Mouse (Mus musculus): Measurements from ENCODE around the gene Ganc. TPM values are rescaled to one million over a fixed set of nuclear protein-coding genes. Genes with fewer than 3 reads are reported as not detected.
A peak's percentile ranks its signal among the peaks of the same experiment; 100 is the strongest.

Ganc gene
- polyA plus RNA-seq, 1 experiment, result 11.3 TPM

DNA sequence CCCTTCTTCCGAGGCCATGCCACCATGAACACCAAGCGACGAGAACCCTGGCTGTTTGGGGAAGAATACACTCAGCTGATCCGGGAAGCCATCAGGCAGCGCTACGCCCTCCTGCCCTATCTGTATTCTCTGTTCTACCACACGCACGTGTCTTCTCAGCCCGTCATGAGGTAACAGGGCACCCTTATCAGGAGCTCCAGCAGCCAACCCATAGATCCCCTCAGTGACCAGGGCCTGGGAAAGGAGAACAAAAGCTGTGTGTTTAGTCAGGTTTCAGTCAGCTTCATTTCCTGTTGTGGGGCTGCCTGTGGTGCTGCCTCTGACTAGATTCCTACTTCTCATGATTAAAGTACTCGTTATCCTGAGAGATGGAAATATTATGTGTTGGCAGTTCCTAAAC lies 42.7 kb downstream of the Ganc start:
- no peak for TF ChIP-seq CTCF (IDR thresholded peaks at IDR 0.05; ENCODE audit: extremely low read depth, insufficient read depth, low read length)
- TF ChIP-seq POLR2A (IDR thresholded peaks at IDR 0.05; ENCODE audit: extremely low read depth, insufficient read depth, low read length), result no peak
- H3K4me3 ChIP-seq (ENCODE audit: insufficient read depth, low read length), result no peak overlapping the region

DNA sequence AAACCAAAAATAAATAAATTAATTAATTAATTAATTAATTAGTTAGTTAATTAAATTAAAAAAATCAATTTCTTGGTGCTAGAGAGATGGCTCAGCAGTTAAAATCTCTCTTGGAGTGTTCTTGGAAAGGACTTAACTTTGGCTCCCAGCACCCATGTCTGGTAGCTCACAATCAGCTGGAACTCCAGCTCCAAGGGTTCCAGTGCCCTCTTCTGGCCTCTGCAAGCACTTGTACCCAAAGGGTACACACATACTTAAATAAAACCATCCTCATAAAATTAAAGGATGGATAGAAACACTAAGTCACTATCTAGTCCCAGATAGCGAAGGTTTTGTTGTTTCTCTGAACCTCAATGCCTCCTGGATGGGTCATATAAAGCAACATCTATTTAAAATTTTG lies 43.6 kb downstream of the Ganc start:
- no peak for TF ChIP-seq POLR2A (IDR thresholded peaks at IDR 0.05; ENCODE audit: extremely low read depth, insufficient read depth, low read length)
- no peak for TF ChIP-seq CTCF (IDR thresholded peaks at IDR 0.05; ENCODE audit: extremely low read depth, insufficient read depth, low read length)
- Histone ChIP-seq H3K27ac (ENCODE audit: insufficient read depth, low read length) (no peak overlapping the region), H3K4me1 (ENCODE audit: control insufficient read depth, insufficient read depth, low read length) (no peaks in the 10 kb centered on the region), H3K4me3 (ENCODE audit: insufficient read depth, low read length) (no peak overlapping the region)

More for the DNA sequence above, 42.7 kb downstream of the Ganc start:
- no peak overlapping the region for H3K27ac ChIP-seq (ENCODE audit: insufficient read depth, low read length)
- no peaks in the 10 kb centered on the region for H3K4me1 ChIP-seq (ENCODE audit: control insufficient read depth, insufficient read depth, low read length)

DNA sequence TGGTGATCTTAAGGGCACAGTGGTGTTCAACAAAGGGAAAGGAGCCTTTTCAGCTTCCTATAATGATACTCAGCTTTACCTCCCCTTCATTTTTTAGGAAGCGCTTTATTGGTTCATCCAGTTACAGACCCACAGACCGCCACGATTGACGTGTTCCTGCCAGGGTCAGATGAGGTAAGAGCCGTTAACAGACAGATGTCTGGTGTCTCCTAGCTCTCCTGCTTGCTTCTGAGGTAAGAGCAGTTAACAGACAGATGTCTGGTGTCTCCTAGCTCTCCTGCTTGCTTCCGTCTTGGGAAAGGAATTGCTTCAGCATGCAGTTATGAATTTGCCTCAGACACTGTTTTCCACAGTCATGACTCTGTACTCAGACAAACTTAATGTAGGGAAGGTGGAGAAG lies 47.0 kb downstream of the Ganc start:
- no peak overlapping the region for H3K4me3 ChIP-seq (ENCODE audit: insufficient read depth, low read length)
- H3K4me1 ChIP-seq (ENCODE audit: control insufficient read depth, insufficient read depth, low read length), result no peaks in the 10 kb centered on the region
- H3K27ac ChIP-seq (ENCODE audit: insufficient read depth, low read length), result no peak overlapping the region
- TF ChIP-seq POLR2A (IDR thresholded peaks at IDR 0.05; ENCODE audit: extremely low read depth, insufficient read depth, low read length) (no peak), CTCF (IDR thresholded peaks at IDR 0.05; ENCODE audit: extremely low read depth, insufficient read depth, low read length) (no peak)

DNA sequence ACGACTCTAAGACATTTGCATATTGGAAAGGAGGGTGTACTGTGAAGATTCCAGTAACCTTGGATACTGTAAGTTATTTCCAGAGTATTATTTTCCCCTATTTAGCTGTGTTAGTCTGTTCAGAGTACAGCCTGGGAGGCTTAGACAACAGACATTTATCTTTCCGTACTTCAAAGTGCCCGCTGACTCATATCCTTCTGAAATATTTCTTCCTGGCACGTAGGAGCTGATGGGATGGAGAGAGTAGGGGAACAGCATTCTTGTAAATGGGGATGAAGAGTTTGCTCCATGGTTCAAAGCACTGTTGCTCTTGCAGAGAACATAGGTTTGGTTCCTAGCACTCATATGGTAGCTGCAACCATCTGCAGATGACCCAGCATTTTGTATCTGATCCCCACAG lies 48.9 kb downstream of the Ganc start:
- Histone ChIP-seq H3K4me3 (ENCODE audit: insufficient read depth, low read length) (no peak overlapping the region), H3K27ac (ENCODE audit: insufficient read depth, low read length) (no peak overlapping the region), H3K4me1 (ENCODE audit: control insufficient read depth, insufficient read depth, low read length) (no peaks in the 10 kb centered on the region)
- TF ChIP-seq POLR2A (IDR thresholded peaks at IDR 0.05; ENCODE audit: extremely low read depth, insufficient read depth, low read length) (no peak), CTCF (IDR thresholded peaks at IDR 0.05; ENCODE audit: extremely low read depth, insufficient read depth, low read length) (no peak)

DNA sequence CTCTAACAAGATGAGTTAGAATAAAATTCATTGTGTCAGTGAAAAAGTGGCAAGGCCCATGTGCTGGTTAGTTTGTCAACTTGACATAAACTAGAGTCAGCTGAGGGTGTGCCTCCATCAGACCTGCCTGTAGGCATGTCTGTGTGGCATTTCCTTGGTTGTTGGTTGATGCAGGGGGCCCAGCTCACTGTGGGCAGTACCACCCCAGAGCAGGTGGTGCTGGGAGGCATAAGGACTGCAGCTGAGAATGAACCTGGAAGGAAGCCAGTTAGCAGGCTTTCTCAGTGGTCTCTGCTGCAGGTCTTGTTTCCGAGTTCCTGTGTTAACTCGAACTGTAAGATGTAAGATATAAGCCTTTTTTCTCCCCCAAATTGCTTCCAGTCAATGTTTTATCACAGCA lies 51.3 kb downstream of the Ganc start:
- H3K4me1 ChIP-seq (ENCODE audit: control insufficient read depth, insufficient read depth, low read length), result no peaks in the 10 kb centered on the region
- TF ChIP-seq POLR2A (IDR thresholded peaks at IDR 0.05; ENCODE audit: extremely low read depth, insufficient read depth, low read length) (no peak), CTCF (IDR thresholded peaks at IDR 0.05; ENCODE audit: extremely low read depth, insufficient read depth, low read length) (no peak)
- no peak overlapping the region for H3K4me3 ChIP-seq (ENCODE audit: insufficient read depth, low read length)
- no peak overlapping the region for H3K27ac ChIP-seq (ENCODE audit: insufficient read depth, low read length)

DNA sequence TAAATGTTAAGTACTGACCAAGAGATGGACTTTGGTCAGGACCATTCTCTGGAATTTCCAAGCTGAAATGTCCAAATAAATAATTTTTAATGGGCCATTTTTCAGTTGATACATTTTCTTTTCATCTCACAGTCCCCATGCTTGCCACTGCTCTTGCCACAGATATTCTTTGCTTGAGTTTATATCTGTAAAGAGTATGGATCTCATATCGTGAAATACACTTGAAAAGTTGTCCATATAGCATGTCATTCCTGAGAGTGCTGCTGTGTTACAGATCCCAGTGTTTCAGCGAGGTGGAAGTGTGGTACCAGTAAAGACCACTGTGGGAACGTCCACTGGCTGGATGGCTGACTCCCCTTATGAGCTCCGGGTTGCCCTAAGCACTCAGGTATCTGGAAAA lies 52.0 kb downstream of the Ganc start, which contains the start of gene Capn3:
Capn3 (plus strand) TSS at position 301 of the 400 bp plus-strand sequence.
- no peak within 1 kb of the TSS for H3K27ac ChIP-seq (ENCODE audit: insufficient read depth, low read length)
- no peak within 1 kb of the TSS for H3K4me3 ChIP-seq (ENCODE audit: insufficient read depth, low read length)
- H3K4me1 ChIP-seq (ENCODE audit: control insufficient read depth, insufficient read depth, low read length), result no peaks in the 10 kb centered on the region
- TF ChIP-seq POLR2A (IDR thresholded peaks at IDR 0.05; ENCODE audit: extremely low read depth, insufficient read depth, low read length), result no peak
- TF ChIP-seq CTCF (IDR thresholded peaks at IDR 0.05; ENCODE audit: extremely low read depth, insufficient read depth, low read length), result no peak

DNA sequence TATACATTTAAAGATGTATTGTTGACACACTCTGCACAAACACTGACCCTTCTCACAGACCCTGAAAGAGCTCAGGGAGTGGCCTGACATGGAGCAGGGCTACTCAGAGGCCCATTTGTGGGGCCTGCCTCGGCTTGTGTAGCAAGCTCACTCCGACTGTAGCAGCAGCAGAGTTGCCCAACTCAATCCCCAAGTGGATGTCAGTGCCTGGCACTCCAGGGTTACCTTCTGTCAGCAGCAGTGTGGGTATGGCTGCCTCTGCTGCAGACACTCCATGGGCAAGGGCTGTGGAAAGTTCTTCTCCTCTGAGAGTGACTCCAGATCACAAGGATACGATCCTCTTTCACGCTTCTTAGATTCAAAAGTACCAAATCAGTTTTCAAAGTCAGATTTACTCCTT lies 56.5 kb downstream of the Ganc start:
- no peak for TF ChIP-seq POLR2A (IDR thresholded peaks at IDR 0.05; ENCODE audit: extremely low read depth, insufficient read depth, low read length)
- no peak for TF ChIP-seq CTCF (IDR thresholded peaks at IDR 0.05; ENCODE audit: extremely low read depth, insufficient read depth, low read length)
- H3K4me3 ChIP-seq (ENCODE audit: insufficient read depth, low read length), result no peak overlapping the region
- no peak overlapping the region for H3K27ac ChIP-seq (ENCODE audit: insufficient read depth, low read length)
- H3K4me1 ChIP-seq (ENCODE audit: control insufficient read depth, insufficient read depth, low read length), result no peaks in the 10 kb centered on the region

DNA sequence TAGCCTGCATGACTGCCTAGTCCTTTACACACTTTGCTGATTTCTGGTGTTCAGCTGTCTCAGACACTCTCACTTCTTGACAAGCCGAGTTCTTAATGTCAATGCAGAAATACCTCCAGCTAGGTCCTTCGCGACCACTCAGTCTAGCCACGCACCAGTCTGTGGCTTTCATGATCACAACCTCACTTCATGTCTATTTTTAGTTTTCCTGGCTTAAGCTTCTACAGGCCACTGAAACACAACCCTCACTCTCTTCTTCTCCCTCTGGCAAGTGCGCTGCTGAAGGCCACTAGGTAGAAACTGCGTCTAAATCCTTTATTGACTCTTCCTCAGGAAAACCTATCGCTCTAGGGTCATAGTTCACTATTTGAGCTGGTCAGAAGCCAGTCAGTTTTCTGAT lies 59.6 kb downstream of the Ganc start:
- Histone ChIP-seq H3K4me1 (ENCODE audit: control insufficient read depth, insufficient read depth, low read length) (no peaks in the 10 kb centered on the region), H3K27ac (ENCODE audit: insufficient read depth, low read length) (no peak overlapping the region), H3K4me3 (ENCODE audit: insufficient read depth, low read length) (no peak overlapping the region)
- TF ChIP-seq POLR2A (IDR thresholded peaks at IDR 0.05; ENCODE audit: extremely low read depth, insufficient read depth, low read length), result no peak
- TF ChIP-seq CTCF (IDR thresholded peaks at IDR 0.05; ENCODE audit: extremely low read depth, insufficient read depth, low read length), result no peak

DNA sequence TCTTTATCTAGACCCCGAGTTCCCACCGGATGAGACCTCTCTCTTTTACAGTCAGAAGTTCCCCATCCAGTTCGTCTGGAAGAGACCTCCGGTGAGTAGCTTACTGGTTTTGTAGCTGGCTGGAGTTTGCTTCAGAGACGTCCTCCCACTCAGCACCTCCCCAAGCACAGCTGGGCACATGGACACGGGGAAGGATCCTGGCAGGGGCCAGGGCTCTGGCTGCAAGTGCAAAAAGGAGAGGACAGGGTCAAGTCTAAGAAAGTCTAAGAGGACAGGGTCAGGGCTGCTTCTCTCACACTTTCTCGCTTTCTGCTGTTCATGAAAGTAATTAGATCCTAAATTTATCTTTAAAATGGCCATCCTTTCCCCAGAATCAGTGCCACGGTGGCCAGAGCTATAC lies 60.4 kb downstream of the Ganc start:
- Histone ChIP-seq H3K4me3 (ENCODE audit: insufficient read depth, low read length) (no peak overlapping the region), H3K4me1 (ENCODE audit: control insufficient read depth, insufficient read depth, low read length) (no peaks in the 10 kb centered on the region), H3K27ac (ENCODE audit: insufficient read depth, low read length) (peak overlapping the region; percentile 72; the same call in 1 of the 2 replicates)
- no peak for TF ChIP-seq CTCF (IDR thresholded peaks at IDR 0.05; ENCODE audit: extremely low read depth, insufficient read depth, low read length)
- no peak for TF ChIP-seq POLR2A (IDR thresholded peaks at IDR 0.05; ENCODE audit: extremely low read depth, insufficient read depth, low read length)

DNA sequence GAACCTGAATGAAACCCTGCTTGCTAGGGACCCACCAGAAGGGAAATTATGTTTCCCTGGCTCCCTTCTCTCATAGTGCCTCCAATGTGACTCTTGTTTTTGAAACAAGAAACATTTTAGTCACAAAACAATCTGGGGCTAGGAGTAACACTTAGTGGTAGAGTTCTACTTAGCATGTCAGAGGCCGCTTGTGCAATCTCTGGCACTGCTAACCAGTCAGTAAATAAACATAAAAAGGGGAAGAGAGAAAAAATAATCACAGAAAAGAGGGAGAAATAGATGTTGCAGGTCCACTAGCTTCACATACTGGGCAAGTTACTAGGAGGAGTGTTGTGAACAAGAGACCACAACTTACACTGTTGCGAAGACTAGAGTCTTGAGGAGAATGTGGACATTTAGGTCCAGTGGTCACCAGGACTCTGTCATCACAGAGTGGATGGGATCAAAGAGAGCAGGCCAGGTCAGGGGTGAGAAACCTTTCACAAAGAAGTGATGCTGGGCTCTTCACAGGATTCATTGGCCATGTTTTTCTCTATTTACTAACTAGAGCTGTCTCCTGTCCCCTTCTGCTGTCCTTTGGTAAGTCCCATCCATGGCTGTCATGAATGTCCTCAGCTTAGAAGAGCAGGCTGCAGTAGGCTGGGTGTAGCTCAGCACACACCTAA lies 61.2 kb downstream of the Ganc start:
- no peaks in the 10 kb centered on the region for H3K4me1 ChIP-seq (ENCODE audit: control insufficient read depth, insufficient read depth, low read length)
- TF ChIP-seq POLR2A (IDR thresholded peaks at IDR 0.05; ENCODE audit: extremely low read depth, insufficient read depth, low read length) (no peak), CTCF (IDR thresholded peaks at IDR 0.05; ENCODE audit: extremely low read depth, insufficient read depth, low read length) (no peak)
- H3K27ac ChIP-seq (ENCODE audit: insufficient read depth, low read length), result peak overlapping the region; percentile 72; the same call in 1 of the 2 replicates
- H3K4me3 ChIP-seq (ENCODE audit: insufficient read depth, low read length), result no peak overlapping the region
